Mouse (Mus musculus): Measurements from ENCODE around the gene Ccr4. TPM values are rescaled to one million over a fixed set of nuclear protein-coding genes. Genes with fewer than 3 reads are reported as not detected.

The Ccr4 gene
- polyA plus RNA-seq (2015; fragmentation: Nextera tagmentation; extraction: Ambion mirVana), result not detected in 2 replicates

- Histone ChIP-seq H3K4me1 (no peaks in the 10 kb centered on the region), H3K9me3 (replicated peaks) (no peaks in the 10 kb centered on the region), H3K4me2 (no peak within 1 kb of the TSS), H3K27ac (no peak within 1 kb of the TSS), H3K9ac (no peak within 1 kb of the TSS), H3K4me3 (no peak within 1 kb of the TSS), H3K36me3 (ENCODE audit: poor library complexity, severe bottlenecking) (no peaks in the 10 kb centered on the region), H3K27me3 (no peaks in the 10 kb centered on the region)
- no peak for ATAC-seq
- WGBS, result 94% methylated on average over 9 of the region's 9 CpGs
Measured at GRCm38 (mm10) chr9:114504816-114505215, at the start of gene Ccr4. Gene Ccr4, minus strand, starts transcription at chr9:114504916.

GRCm38 (mm10) chr9:114553828-114554227 is 49.1 kb upstream of the Ccr4 start:
- Histone ChIP-seq H3K9ac (no peak overlapping the region), H3K4me2 (no peak overlapping the region), H3K4me1 (peaks cover 23% of the 10 kb centered on the region), H3K36me3 (ENCODE audit: poor library complexity, severe bottlenecking) (no peaks in the 10 kb centered on the region), H3K4me3 (no peak overlapping the region), H3K9me3 (replicated peaks) (no peaks in the 10 kb centered on the region), H3K27me3 (peaks cover 47% of the 10 kb centered on the region), H3K27ac (no peak overlapping the region)
- ATAC-seq, result no peak

- Histone ChIP-seq H3K9ac (no peak overlapping the region), H3K4me3 (no peak overlapping the region), H3K4me2 (no peak overlapping the region), H3K9me3 (replicated peaks) (no peaks in the 10 kb centered on the region), H3K27me3 (peaks cover 42% of the 10 kb centered on the region), H3K4me1 (peaks cover 36% of the 10 kb centered on the region), H3K36me3 (ENCODE audit: poor library complexity, severe bottlenecking) (no peaks in the 10 kb centered on the region), H3K27ac (no peak overlapping the region)
- ATAC-seq, result no peak
- 21% methylated on average over 6 of the region's 6 CpGs for WGBS
Measured at GRCm38 (mm10) chr9:114550033-114550432, 45.3 kb upstream of the Ccr4 start.

GRCm38 (mm10) chr9:114549117-114549516 is 44.4 kb upstream of the Ccr4 start:
- no peak overlapping the region for H3K4me2 ChIP-seq
- H3K9me3 ChIP-seq (replicated peaks), result no peaks in the 10 kb centered on the region
- H3K9ac ChIP-seq, result no peak overlapping the region
- WGBS, result 7% methylated on average over 5 of the region's 5 CpGs
- H3K4me1 ChIP-seq, result peaks cover 36% of the 10 kb centered on the region
- no peak for ATAC-seq
- H3K27ac ChIP-seq, result no peak overlapping the region
- H3K36me3 ChIP-seq (ENCODE audit: poor library complexity, severe bottlenecking), result no peaks in the 10 kb centered on the region
- H3K27me3 ChIP-seq, result peaks cover 42% of the 10 kb centered on the region
- no peak overlapping the region for H3K4me3 ChIP-seq

- Histone ChIP-seq H3K36me3 (ENCODE audit: poor library complexity, severe bottlenecking) (no peaks in the 10 kb centered on the region), H3K9me3 (replicated peaks) (no peaks in the 10 kb centered on the region), H3K4me2 (no peak overlapping the region), H3K9ac (no peak overlapping the region), H3K27me3 (peaks cover 45% of the 10 kb centered on the region), H3K4me3 (no peak overlapping the region), H3K4me1 (peaks cover 34% of the 10 kb centered on the region), H3K27ac (no peak overlapping the region)
- no peak for ATAC-seq
- WGBS, result 17% methylated on average over 4 of the region's 4 CpGs
Measured at GRCm38 (mm10) chr9:114548496-114548895, 43.8 kb upstream of the Ccr4 start.

- ATAC-seq, result no peak
- Histone ChIP-seq H3K9ac (no peak overlapping the region), H3K4me1 (peaks cover 34% of the 10 kb centered on the region), H3K4me3 (no peak overlapping the region), H3K27me3 (peaks cover 50% of the 10 kb centered on the region), H3K27ac (no peak overlapping the region), H3K36me3 (ENCODE audit: poor library complexity, severe bottlenecking) (no peaks in the 10 kb centered on the region), H3K9me3 (replicated peaks) (no peaks in the 10 kb centered on the region), H3K4me2 (no peak overlapping the region)
- WGBS, result 18% methylated on average over 6 of the region's 6 CpGs
Measured at GRCm38 (mm10) chr9:114547643-114548077, 42.9 kb upstream of the Ccr4 start.

- no peak overlapping the region for H3K9ac ChIP-seq
- WGBS, result 75% methylated on average over 12 of the region's 12 CpGs
Measured at GRCm38 (mm10) chr9:114546765-114547164, 42.0 kb upstream of the Ccr4 start.

GRCm38 (mm10) chr9:114544754-114545393 is 40.2 kb upstream of the Ccr4 start:
- Histone ChIP-seq H3K27me3 (peaks cover 37% of the 10 kb centered on the region), H3K9me3 (replicated peaks) (no peaks in the 10 kb centered on the region), H3K36me3 (ENCODE audit: poor library complexity, severe bottlenecking) (no peaks in the 10 kb centered on the region), H3K9ac (no peak overlapping the region), H3K4me2 (no peak overlapping the region), H3K4me1 (peaks cover 34% of the 10 kb centered on the region), H3K4me3 (no peak overlapping the region), H3K27ac (no peak overlapping the region)
- ATAC-seq, result no peak
- WGBS, result 25% methylated on average over 9 of the region's 9 CpGs

More at GRCm38 (mm10) chr9:114546765-114547164, 42.0 kb upstream of the Ccr4 start:
- Histone ChIP-seq H3K4me1 (peaks cover 34% of the 10 kb centered on the region), H3K4me3 (no peak overlapping the region), H3K27ac (no peak overlapping the region), H3K36me3 (ENCODE audit: poor library complexity, severe bottlenecking) (no peaks in the 10 kb centered on the region), H3K27me3 (peaks cover 45% of the 10 kb centered on the region), H3K4me2 (no peak overlapping the region), H3K9me3 (replicated peaks) (no peaks in the 10 kb centered on the region)
- no peak for ATAC-seq

- ATAC-seq, result peak; percentile 24; the same call in 1 of the 2 replicates
- 56% methylated on average over 17 of the region's 17 CpGs for WGBS
Measured at GRCm38 (mm10) chr9:114543882-114544753, 39.4 kb upstream of the Ccr4 start.

GRCm38 (mm10) chr9:114541279-114541741 is 36.6 kb upstream of the Ccr4 start:
- H3K4me3 ChIP-seq, result no peak overlapping the region
- H3K9ac ChIP-seq, result no peak overlapping the region
- H3K27me3 ChIP-seq, result peaks cover 11% of the 10 kb centered on the region
- no peak overlapping the region for H3K27ac ChIP-seq
- no peak for ATAC-seq
- H3K9me3 ChIP-seq (replicated peaks), result no peaks in the 10 kb centered on the region
- no peaks in the 10 kb centered on the region for H3K36me3 ChIP-seq (ENCODE audit: poor library complexity, severe bottlenecking)
- H3K4me2 ChIP-seq, result no peak overlapping the region
- WGBS, result 57% methylated on average over 1 of the region's 1 CpGs
- H3K4me1 ChIP-seq, result peaks cover 12% of the 10 kb centered on the region

More at GRCm38 (mm10) chr9:114543882-114544753, 39.4 kb upstream of the Ccr4 start:
- Histone ChIP-seq H3K9ac (no peak overlapping the region), H3K36me3 (ENCODE audit: poor library complexity, severe bottlenecking) (no peaks in the 10 kb centered on the region), H3K4me2 (no peak overlapping the region), H3K4me3 (no peak overlapping the region), H3K27me3 (peaks cover 30% of the 10 kb centered on the region), H3K27ac (no peak overlapping the region), H3K9me3 (replicated peaks) (no peaks in the 10 kb centered on the region), H3K4me1 (peaks cover 28% of the 10 kb centered on the region)

- Histone ChIP-seq H3K4me2 (no peak overlapping the region), H3K27me3 (peaks cover 8% of the 10 kb centered on the region), H3K4me3 (no peak overlapping the region), H3K9me3 (replicated peaks) (no peaks in the 10 kb centered on the region), H3K36me3 (ENCODE audit: poor library complexity, severe bottlenecking) (no peaks in the 10 kb centered on the region), H3K27ac (no peak overlapping the region), H3K4me1 (peaks cover 3% of the 10 kb centered on the region), H3K9ac (no peak overlapping the region)
- 71% methylated on average over 7 of the region's 7 CpGs for WGBS
- no peak for ATAC-seq
Measured at GRCm38 (mm10) chr9:114538996-114539563, 34.4 kb upstream of the Ccr4 start.

- H3K4me1 ChIP-seq, result no peaks in the 10 kb centered on the region
- no peak overlapping the region for H3K27ac ChIP-seq
- 13% methylated on average over 2 of the region's 2 CpGs for WGBS
- no peaks in the 10 kb centered on the region for H3K27me3 ChIP-seq
- no peak overlapping the region for H3K4me2 ChIP-seq
- H3K9me3 ChIP-seq (replicated peaks), result no peaks in the 10 kb centered on the region
- no peak for ATAC-seq
- H3K4me3 ChIP-seq, result no peak overlapping the region
- no peaks in the 10 kb centered on the region for H3K36me3 ChIP-seq (ENCODE audit: poor library complexity, severe bottlenecking)
- H3K9ac ChIP-seq, result no peak overlapping the region
Measured at GRCm38 (mm10) chr9:114536628-114537027, 31.9 kb upstream of the Ccr4 start.

Measured in forebrain, embryonic 13.5 days (tissue).